Mouse (Mus musculus) kidney, embryonic 15.5 days (tissue): ENCODE measurements around the gene Shd. TPM values are rescaled to one million over a fixed set of nuclear protein-coding genes. Genes with fewer than 3 reads are reported as not detected.

Source experiments
- ATAC-seq: fragments of 200-750 bp; cut with Nextera tagmentation; replicated peaks from 2 replicates; pipeline ENCODE4 v1.8.0; 2017; ENCODE audit warnings: moderate TSS enrichment; ENCODE audit not compliant: low FRiP score
- H3K27ac ChIP-seq: fragments of 300-500 bp; sonication (generic); 2 replicates; pipeline ENCODE4 v1.5.1; 2015; ENCODE audit warnings: mild to moderate bottlenecking, inconsistent platforms
- H3K27me3 ChIP-seq: fragments of 300-500 bp; sonication (generic); 2 replicates; pipeline ENCODE4 v1.6.1; 2015; ENCODE audit warnings: inconsistent platforms
- H3K36me3 ChIP-seq: fragments of 300-500 bp; sonication (generic); 2 replicates; pipeline ENCODE4 v1.6.1; 2015; ENCODE audit warnings: inconsistent platforms
- H3K4me1 ChIP-seq: fragments of 300-500 bp; sonication (generic); 2 replicates; pipeline ENCODE4 v1.6.1; 2015; ENCODE audit warnings: inconsistent platforms
- H3K4me2 ChIP-seq: fragments of 300-500 bp; sonication (generic); 2 replicates; pipeline ENCODE4 v1.6.1; 2015; ENCODE audit warnings: moderate library complexity, mild to moderate bottlenecking, inconsistent platforms
- H3K4me3 ChIP-seq: fragments of 300-500 bp; sonication (generic); replicated peaks from 2 replicates; pipeline ENCODE4 v1.5.1; 2015; ENCODE audit warnings: mild to moderate bottlenecking, inconsistent platforms
- H3K9ac ChIP-seq: fragments of 300-500 bp; sonication (generic); 2 replicates; pipeline ENCODE4 v1.6.1; 2015; ENCODE audit warnings: mild to moderate bottlenecking, inconsistent platforms
- H3K9me3 ChIP-seq: fragments of 300-500 bp; sonication (generic); replicated peaks from 2 replicates; pipeline ENCODE4 v1.6.1; 2016; ENCODE audit warnings: inconsistent platforms
- WGBS: fragments of 180-500 bp; shearing (Covaris S2); methylation state at CpG from one replicate; pipeline ENCODE4 v1.1.7; 2015; ENCODE audit warnings: mixed read lengths; 5-methylcytosine and 5-hydroxymethylcytosine counted together
- polyA plus RNA-seq: library from polyadenylated mRNA; unstranded; fragments of >200 nt; fragmentation: Nextera tagmentation; extraction: Ambion mirVana; gene quantifications from 2 replicates; pipeline ENCODE4 v1.2.1, GENCODE M21; 2015

Shd gene
- polyA plus RNA-seq, 1 experiment from 2014 or later: 28.8 TPM

- Histone ChIP-seq H3K9me3 (no peaks in the 10 kb centered on the region), H3K4me2 (no peak overlapping the region), H3K9ac (no peak overlapping the region), H3K27ac (no peak overlapping the region), H3K36me3 (no peaks in the 10 kb centered on the region), H3K27me3 (peaks cover 14% of the 10 kb centered on the region), H3K4me1 (peaks cover 12% of the 10 kb centered on the region; the same call in 1 of the 2 replicates), H3K4me3 (no peak overlapping the region)
- WGBS: 85% methylated on average over 15 of the region's 15 CpGs
- no peak for ATAC-seq
These were observed 25.7 kb downstream of the Shd start for GRCm38 (mm10) chr17:55996007-55996406.

DNA sequence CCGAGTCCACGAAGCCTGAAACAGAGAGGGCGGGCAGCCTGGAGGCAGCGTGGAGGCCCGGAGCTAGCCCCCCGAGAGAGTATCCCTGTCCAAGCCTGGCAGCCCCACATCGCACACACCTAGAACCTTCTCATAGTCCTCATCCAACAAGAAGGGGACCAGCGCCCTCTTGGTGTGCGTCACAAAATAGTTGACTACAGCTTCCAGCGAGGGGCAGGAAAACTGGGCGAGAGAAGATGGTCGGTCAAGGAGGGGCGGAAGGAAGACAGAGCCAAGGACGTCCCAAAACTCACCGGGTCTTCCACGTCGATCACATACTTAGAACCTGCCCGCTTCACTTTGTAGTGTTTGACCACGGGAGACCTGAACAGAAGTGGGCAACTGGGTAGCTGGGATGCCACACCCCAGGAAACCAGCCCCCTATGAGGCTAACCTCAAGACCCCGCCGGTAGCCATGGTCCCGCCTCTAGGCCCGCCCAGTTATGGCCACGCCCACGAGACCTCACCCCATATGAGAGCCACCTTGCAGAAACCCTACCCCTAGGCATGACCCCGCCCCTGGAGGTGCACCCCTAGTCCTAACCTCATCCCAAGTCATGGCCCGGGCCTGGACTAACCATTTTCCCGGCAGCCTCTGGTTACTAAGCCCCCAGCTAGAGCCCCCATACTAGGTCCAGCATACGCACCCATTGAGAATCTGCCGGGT lies 29.7 kb downstream of the Shd start:
- Histone ChIP-seq H3K9me3 (no peaks in the 10 kb centered on the region), H3K4me2 (peak overlapping the region; percentile 52), H3K36me3 (no peaks in the 10 kb centered on the region), H3K4me1 (peaks cover 12% of the 10 kb centered on the region; the same call in 1 of the 2 replicates), H3K9ac (0 out of 2 replicates have a peak overlapping the region, but pooled peaks have one; percentile 23), H3K27me3 (peaks cover 14% of the 10 kb centered on the region), H3K27ac (no peak overlapping the region), H3K4me3 (peak overlapping the region; percentile 20)
- WGBS: 10% methylated on average over 30 of the region's 30 CpGs
- ATAC-seq: peak; percentile 44

GRCm38 (mm10) chr17:56003000-56003399 lies 32.7 kb downstream of the Shd start:
- no peak for ATAC-seq

GRCm38 (mm10) chr17:56005415-56006061 lies 35.3 kb downstream of the Shd start, which contains the start of the genes Stap2 and Mpnd:
Gene Stap2 (minus strand): TSS chr17:56005584.
Gene Mpnd (plus strand): TSS chr17:56005711.
- peaks cover 5% of the 10 kb centered on the region for H3K27me3 ChIP-seq
- WGBS: 46% methylated on average over 13 of the region's 13 CpGs

More at GRCm38 (mm10) chr17:56003000-56003399, 32.7 kb downstream of the Shd start:
- Histone ChIP-seq H3K27ac (no peak overlapping the region), H3K4me3 (no peak overlapping the region), H3K27me3 (peaks cover 14% of the 10 kb centered on the region), H3K9ac (no peak overlapping the region), H3K4me1 (peaks cover 23% of the 10 kb centered on the region), H3K9me3 (no peaks in the 10 kb centered on the region), H3K36me3 (no peaks in the 10 kb centered on the region), H3K4me2 (no peak overlapping the region)
- WGBS: 80% methylated on average over 3 of the region's 3 CpGs

DNA sequence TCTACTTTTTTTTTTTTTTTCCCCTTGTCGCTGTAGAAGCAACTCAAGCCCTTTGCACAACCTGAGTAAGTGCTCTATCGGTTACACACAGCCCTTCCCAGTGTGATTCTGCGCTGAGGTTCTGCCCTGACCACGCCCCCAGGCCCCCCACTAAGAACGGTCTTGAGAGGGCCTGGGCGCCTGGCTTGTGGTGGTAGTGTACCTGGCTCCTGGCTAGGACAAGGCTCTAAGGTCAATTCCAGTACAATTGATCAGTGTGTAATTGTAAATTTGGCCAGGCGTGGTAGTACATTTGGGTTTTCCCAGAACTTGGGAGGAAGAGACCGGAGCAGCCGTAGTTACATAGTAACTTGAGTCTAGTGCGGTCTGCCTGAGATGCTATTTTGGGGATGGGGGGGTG lies 36.7 kb downstream of the Shd start:
- WGBS: 45% methylated on average over 10 of the region's 10 CpGs
- no peak for ATAC-seq

More at GRCm38 (mm10) chr17:56005415-56006061, 35.3 kb downstream of the Shd start, which contains the start of the genes Stap2 and Mpnd:
- Histone ChIP-seq H3K36me3 (no peaks in the 10 kb centered on the region), H3K9ac (peak within 1 kb of the TSS; percentile 21; the same call in 1 of the 2 replicates), H3K4me2 (peak within 1 kb of the TSS; percentile 49), H3K9me3 (no peaks in the 10 kb centered on the region), H3K4me3 (peak within 1 kb of the TSS; percentile 33), H3K4me1 (peaks cover 30% of the 10 kb centered on the region), H3K27ac (peak within 1 kb of the TSS; percentile 38; the same call in 1 of the 2 replicates)
- no peak for ATAC-seq

DNA sequence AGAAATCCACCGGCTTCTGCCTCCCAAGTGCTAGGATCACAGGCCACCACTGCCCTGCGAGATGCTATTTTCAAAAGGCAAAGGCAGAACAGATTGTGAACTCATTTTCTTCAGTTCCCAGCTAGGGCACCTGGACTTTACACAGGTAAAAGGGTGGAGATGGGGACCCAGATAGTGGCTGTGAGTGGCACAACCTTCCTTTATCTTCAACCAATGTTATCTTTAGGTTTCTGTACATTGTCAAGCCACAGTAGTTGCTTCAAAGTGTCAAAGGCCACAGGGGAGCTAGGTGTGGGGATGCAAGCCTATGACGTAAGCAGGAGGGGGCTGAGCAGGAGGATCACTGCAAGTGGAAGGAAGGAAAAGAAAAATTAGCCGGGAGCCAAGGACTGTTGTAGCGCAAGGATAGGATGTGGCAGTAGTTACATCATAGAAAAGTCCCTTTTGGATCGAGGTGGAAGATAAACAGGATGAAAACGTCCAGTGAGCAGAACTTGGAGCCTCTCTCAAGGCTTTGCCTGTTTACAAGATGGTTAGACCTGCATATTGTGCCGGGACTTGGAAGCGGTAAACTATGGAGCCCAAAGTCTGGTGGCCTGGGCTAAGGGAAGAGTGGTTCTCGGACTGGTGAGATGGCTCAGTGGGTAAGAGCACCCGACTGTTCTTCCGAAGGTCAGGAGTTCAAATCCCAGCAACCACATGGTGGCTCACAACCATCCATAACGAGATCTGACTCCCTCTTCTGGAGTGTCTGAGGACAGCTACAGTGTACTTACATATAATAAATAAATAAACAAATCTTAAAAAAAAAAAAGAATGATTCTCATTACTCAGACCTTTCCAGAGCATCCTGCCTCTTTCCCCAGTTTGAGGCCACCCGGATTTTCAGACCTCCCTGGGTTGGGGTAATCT lies 37.4 kb downstream of the Shd start:
- no peaks in the 10 kb centered on the region for H3K27me3 ChIP-seq
- peak; percentile 5; the same call in 1 of the 2 replicates for ATAC-seq
- 0 out of 2 replicates have a peak overlapping the region, but pooled peaks have one; percentile 29 for H3K9ac ChIP-seq

More for the DNA sequence above, 36.7 kb downstream of the Shd start:
- H3K27me3 ChIP-seq: no peaks in the 10 kb centered on the region
- peaks cover 37% of the 10 kb centered on the region for H3K4me1 ChIP-seq
- peak overlapping the region; percentile 97 for H3K27ac ChIP-seq
- no peak overlapping the region for H3K9ac ChIP-seq
- H3K4me2 ChIP-seq: peak overlapping the region; percentile 31
- H3K36me3 ChIP-seq: peaks cover 9% of the 10 kb centered on the region
- H3K4me3 ChIP-seq: no peak overlapping the region
- H3K9me3 ChIP-seq: no peaks in the 10 kb centered on the region

GRCm38 (mm10) chr17:56008356-56009087 lies 38.3 kb downstream of the Shd start:
- no peaks in the 10 kb centered on the region for H3K9me3 ChIP-seq
- H3K27me3 ChIP-seq: no peaks in the 10 kb centered on the region
- ATAC-seq: peak; percentile 93
- peak overlapping the region; percentile 92 for H3K9ac ChIP-seq
- peak overlapping the region; percentile 94 for H3K4me3 ChIP-seq
- peaks cover 37% of the 10 kb centered on the region for H3K4me1 ChIP-seq
- H3K4me2 ChIP-seq: peak overlapping the region; percentile 97
- H3K36me3 ChIP-seq: peaks cover 23% of the 10 kb centered on the region
- H3K27ac ChIP-seq: peak overlapping the region; percentile 97
- whole genome bisulfite sequencing: under 1% methylated on average over 21 of the region's 21 CpGs

More for the DNA sequence above, 37.4 kb downstream of the Shd start:
- H3K36me3 ChIP-seq: peaks cover 16% of the 10 kb centered on the region
- H3K27ac ChIP-seq: peak overlapping the region; percentile 97
- peaks cover 37% of the 10 kb centered on the region for H3K4me1 ChIP-seq
- H3K9me3 ChIP-seq: no peaks in the 10 kb centered on the region
- peak overlapping the region; percentile 97 for H3K4me2 ChIP-seq
- peak overlapping the region; percentile 94 for H3K4me3 ChIP-seq
- WGBS: 26% methylated on average over 14 of the region's 14 CpGs

DNA sequence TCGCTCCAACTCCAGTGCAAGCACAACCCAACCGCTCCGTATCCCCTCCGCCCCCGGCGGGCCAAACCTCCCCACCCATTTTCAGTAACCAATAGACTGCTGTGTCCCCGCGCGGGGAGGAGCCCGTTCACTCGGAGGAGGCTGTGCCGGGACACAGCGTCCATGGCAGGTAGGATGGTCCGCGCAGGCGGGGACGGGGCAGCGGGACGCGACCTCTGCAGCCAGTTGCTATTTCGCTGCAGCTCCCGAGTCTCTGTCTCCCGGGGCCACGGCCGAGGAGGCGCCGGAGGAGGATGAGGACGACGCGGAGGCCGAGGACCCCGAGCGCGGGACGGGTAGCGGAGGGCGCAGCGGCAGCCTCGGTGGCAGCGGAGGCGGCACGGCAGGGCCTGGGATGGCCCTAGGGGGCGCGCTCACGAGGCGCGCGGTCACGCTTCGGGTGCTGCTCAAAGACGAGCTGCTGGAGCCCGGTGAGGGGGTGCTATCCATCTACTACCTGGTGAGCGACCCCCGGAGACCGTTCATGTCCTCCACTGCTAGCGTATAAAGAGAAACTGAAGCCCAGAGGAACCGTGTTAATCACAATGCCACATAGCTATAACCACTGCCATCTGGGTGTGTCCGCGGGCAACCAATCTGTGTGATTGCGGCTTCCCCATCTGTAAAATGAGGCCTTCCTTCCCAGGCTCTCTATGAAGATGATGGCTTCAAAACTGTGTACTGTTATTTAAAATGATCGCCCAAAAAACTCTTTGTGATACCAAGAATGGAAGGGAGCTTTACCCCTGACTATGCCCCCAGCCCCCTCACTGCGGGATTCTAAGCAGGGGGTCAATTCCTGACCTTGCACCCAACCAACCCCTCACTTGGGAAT lies 39.1 kb downstream of the Shd start:
- Histone ChIP-seq H3K4me1 (peaks cover 37% of the 10 kb centered on the region), H3K27me3 (no peaks in the 10 kb centered on the region), H3K4me3 (peak overlapping the region; percentile 94), H3K27ac (peak overlapping the region; percentile 97), H3K36me3 (peaks cover 31% of the 10 kb centered on the region), H3K4me2 (peak overlapping the region; percentile 97), H3K9me3 (no peaks in the 10 kb centered on the region), H3K9ac (peak overlapping the region; percentile 92)
- under 1% methylated on average over 61 of the region's 62 CpGs for WGBS
- peak; percentile 93 for ATAC-seq

DNA sequence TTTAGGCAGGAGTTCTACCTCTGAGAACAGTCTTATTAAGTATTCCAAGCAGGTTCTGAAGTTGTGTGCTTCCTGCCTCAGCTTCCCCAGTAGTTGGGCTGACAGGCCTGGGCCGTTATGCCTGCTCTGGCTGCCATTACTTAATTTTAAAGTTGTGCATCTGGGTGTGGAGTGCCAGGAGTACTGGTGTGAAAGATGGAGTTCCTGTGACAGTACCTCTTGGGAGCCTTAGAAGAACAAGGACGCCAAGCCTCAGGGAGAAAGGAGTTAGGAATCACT lies 39.6 kb downstream of the Shd start:
- H3K36me3 ChIP-seq: peaks cover 35% of the 10 kb centered on the region
- H3K27me3 ChIP-seq: no peaks in the 10 kb centered on the region
- peaks cover 37% of the 10 kb centered on the region for H3K4me1 ChIP-seq
- H3K9me3 ChIP-seq: no peaks in the 10 kb centered on the region
- H3K9ac ChIP-seq: peak overlapping the region; percentile 92
- peak overlapping the region; percentile 97 for H3K4me2 ChIP-seq
- ATAC-seq: no peak
- H3K27ac ChIP-seq: peak overlapping the region; percentile 97; the same call in 1 of the 2 replicates
- peak overlapping the region; percentile 94 for H3K4me3 ChIP-seq
- 39% methylated on average over 2 of the region's 2 CpGs for WGBS

DNA sequence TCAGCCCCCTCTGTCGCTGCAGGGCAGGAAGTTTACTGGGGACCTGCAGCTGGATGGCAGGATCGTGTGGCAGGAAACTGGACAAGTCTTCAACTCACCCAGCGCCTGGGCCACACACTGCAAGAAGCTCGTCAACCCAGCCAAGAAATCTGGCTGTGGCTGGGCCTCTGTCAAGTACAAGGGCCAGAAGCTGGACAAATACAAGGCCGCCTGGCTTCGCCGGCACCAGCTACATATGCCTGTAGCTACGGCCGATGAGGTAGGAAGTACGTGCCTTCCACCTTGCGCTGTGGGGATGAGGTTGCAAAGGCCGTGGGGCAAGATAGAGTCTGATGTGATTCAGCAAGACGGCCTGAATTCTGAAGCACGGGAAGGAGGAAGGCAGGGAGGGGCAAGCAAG lies 40.0 kb downstream of the Shd start:
- peak overlapping the region; percentile 97 for H3K4me2 ChIP-seq
- peak overlapping the region; percentile 92 for H3K9ac ChIP-seq
- peaks cover 37% of the 10 kb centered on the region for H3K4me1 ChIP-seq
- H3K27me3 ChIP-seq: no peaks in the 10 kb centered on the region
- no peaks in the 10 kb centered on the region for H3K9me3 ChIP-seq
- H3K36me3 ChIP-seq: peaks cover 39% of the 10 kb centered on the region
- WGBS: 65% methylated on average over 14 of the region's 14 CpGs
- no peak for ATAC-seq
- H3K4me3 ChIP-seq: peak overlapping the region; percentile 94
- 0 out of 2 replicates have a peak overlapping the region, but pooled peaks have one; percentile 10 for H3K27ac ChIP-seq
